Mouse (Mus musculus): ENCODE measurements at regions not wholly inside any gene's neighbourhood (a gene's known extent, or its start where the extent isn't known, plus 50 kb on each side); places are given as distances from the start of the nearest gene placed in this dataset.

DNA sequence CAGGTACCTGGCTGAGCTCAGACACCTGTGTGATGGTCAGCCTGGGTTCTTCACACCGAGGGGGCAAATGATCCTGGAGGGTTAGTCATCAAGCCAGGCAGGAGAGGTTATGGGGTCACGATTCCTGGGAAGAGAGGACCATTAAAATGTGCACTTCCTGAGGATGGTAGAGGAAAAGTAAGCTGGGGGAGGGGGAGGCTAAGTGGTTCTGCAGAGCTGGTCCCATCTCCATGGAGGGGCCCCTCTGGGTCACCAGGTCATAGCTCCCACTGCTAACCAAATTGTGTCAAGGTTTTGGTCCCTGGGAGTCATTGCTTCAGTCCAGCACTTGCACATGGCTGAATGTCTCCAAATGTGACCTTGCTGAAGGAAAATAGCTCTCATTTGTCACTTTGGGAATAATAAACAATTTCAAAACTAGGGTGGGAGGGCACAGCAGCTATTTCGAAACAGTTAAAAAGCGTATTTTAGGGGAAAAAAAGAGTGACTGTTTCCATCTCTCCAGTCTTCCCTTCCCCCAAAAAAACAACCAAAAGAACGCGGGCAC is 395.5 kb downstream of the Wdr11 start:
- Histone ChIP-seq H3K4me2 (no peak overlapping the region), H3K27ac (replicated peaks) (no peak overlapping the region), H3K27me3 (no peaks in the 10 kb centered on the region), H3K9me3 (replicated peaks) (no peaks in the 10 kb centered on the region), H3K4me1 (replicated peaks) (no peaks in the 10 kb centered on the region), H3K36me3 (replicated peaks) (no peaks in the 10 kb centered on the region), H3K9ac (no peak overlapping the region), H3K4me3 (replicated peaks) (no peak overlapping the region)
- WGBS (ENCODE audit: insufficient replicate concordance) = 50% methylated on average over 6 of the region's 6 CpGs
- ATAC-seq (ENCODE audit: insufficient read depth) = no peak

DNA sequence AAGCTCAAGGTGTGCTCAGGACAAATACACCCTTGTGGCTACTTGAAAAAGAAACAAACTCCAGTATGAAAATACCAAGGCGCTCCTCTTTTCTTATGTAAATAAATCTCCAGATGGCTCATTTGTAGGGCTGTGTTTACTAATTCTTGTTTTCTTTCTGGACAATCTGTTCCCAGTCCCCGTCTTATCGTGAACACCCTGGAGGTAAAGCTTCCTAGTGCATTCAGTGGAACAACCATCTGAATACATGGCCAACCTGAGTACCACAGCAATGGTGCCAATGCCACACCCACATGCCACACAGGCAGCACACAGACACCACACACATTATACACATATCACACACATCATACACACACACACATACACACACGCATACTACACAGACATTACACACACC is 396.1 kb downstream of the Wdr11 start:
- Histone ChIP-seq H3K36me3 (replicated peaks) (no peaks in the 10 kb centered on the region), H3K9ac (no peak overlapping the region), H3K4me1 (replicated peaks) (no peaks in the 10 kb centered on the region), H3K27ac (replicated peaks) (no peak overlapping the region), H3K9me3 (replicated peaks) (no peaks in the 10 kb centered on the region), H3K4me3 (replicated peaks) (no peak overlapping the region), H3K4me2 (no peak overlapping the region), H3K27me3 (no peaks in the 10 kb centered on the region)
- ATAC-seq (ENCODE audit: insufficient read depth) = no peak
- 70% methylated on average over 4 of the region's 4 CpGs for WGBS (ENCODE audit: insufficient replicate concordance)

DNA sequence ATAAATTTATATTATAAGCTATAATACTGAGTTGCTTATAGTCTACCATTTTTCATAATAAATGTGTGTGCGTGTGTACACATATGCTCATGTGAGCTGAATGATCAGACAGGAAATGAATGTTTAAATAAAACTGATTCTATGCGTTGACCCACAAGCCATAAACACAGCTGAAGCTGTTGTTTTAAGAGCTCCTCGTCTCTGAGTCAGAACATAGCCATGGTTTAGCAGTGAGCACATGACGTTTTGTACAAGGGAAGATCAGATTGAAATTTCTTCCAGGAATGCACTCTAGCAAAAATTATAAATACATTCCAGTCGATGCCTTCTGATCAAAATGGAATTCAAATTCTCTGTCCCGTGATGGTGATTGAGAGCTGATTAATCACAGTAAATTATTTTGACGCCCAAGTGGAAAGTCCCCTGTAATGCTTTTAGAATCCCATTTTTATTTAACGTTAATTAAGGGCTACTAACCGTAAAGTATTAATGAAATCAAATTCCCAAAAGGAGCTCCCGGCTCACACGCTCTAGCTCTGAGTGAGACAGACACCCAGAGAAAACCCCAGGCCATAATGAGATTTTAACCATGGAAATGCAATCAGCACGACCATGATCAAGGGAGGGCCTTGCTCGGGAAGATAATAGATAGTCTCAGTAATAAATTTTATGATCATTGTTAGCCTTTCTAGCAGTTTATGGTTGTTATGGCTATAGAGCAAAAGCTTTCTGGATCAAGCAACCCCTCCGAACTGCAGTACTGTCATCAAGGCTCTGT is 402.0 kb downstream of the Wdr11 start:
- H3K36me3 ChIP-seq (replicated peaks) = no peaks in the 10 kb centered on the region
- no peaks in the 10 kb centered on the region for H3K9me3 ChIP-seq (replicated peaks)
- WGBS (ENCODE audit: insufficient replicate concordance) = 62% methylated on average over 14 of the region's 14 CpGs
- no peak for ATAC-seq (ENCODE audit: insufficient read depth)
- H3K27me3 ChIP-seq = no peaks in the 10 kb centered on the region
- H3K4me2 ChIP-seq = no peak overlapping the region
- no peak overlapping the region for H3K4me3 ChIP-seq (replicated peaks)
- no peak overlapping the region for H3K27ac ChIP-seq (replicated peaks)
- no peak overlapping the region for H3K9ac ChIP-seq
- no peaks in the 10 kb centered on the region for H3K4me1 ChIP-seq (replicated peaks)

DNA sequence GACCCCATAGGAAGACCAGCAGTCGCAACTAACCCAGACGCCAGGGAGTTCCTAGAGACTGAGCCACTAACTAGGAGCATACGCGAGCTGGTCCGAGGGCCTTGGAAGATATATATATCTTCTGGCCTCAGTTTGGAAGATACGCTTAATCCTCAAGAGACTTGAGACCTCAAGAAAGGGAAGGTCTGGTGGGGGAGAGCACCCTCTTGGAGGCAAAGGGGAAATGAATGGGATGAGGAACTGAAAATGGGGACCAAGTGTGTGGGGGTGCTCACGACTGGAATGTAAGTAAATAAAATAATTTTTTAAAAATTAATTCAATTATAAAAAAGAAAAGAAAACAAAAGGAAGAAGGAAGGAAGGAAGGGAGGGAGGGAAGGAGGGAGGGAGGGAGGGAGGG is 403.9 kb downstream of the Wdr11 start:
- H3K27ac ChIP-seq (replicated peaks) = no peak overlapping the region
- 63% methylated on average over 7 of the region's 7 CpGs for WGBS (ENCODE audit: insufficient replicate concordance)

DNA sequence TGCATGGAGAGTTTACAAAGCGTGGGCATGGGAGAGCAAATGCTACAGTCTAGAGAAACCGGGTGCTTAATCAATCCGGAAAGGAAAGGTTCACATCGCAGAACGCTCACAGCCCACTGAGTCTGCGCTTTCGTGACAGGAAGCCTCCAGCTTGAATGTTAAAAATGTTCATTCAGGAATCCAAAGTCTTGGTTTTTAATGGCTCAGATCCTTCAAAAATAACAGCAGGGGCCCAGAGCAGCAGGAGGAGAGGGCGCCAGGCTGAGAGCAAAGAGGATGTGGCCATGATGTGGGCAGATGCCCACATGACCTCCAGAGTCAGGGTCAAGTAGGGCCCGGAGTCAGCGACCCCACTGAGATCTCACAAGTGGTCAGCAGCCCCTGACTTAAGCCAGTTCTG is 409.4 kb downstream of the Wdr11 start:
- Histone ChIP-seq H3K4me1 (replicated peaks) (no peaks in the 10 kb centered on the region), H3K9ac (no peak overlapping the region), H3K27ac (replicated peaks) (no peak overlapping the region), H3K36me3 (replicated peaks) (no peaks in the 10 kb centered on the region), H3K4me3 (replicated peaks) (no peak overlapping the region), H3K4me2 (no peak overlapping the region), H3K27me3 (no peaks in the 10 kb centered on the region), H3K9me3 (replicated peaks) (no peaks in the 10 kb centered on the region)
- no peak for ATAC-seq (ENCODE audit: insufficient read depth)
- 57% methylated on average over 10 of the region's 10 CpGs for WGBS (ENCODE audit: insufficient replicate concordance)

More for the DNA sequence above, 403.9 kb downstream of the Wdr11 start:
- Histone ChIP-seq H3K4me2 (no peak overlapping the region), H3K27me3 (no peaks in the 10 kb centered on the region), H3K36me3 (replicated peaks) (no peaks in the 10 kb centered on the region), H3K4me1 (replicated peaks) (no peaks in the 10 kb centered on the region), H3K4me3 (replicated peaks) (no peak overlapping the region), H3K9ac (no peak overlapping the region), H3K9me3 (replicated peaks) (no peaks in the 10 kb centered on the region)
- ATAC-seq (ENCODE audit: insufficient read depth) = no peak

DNA sequence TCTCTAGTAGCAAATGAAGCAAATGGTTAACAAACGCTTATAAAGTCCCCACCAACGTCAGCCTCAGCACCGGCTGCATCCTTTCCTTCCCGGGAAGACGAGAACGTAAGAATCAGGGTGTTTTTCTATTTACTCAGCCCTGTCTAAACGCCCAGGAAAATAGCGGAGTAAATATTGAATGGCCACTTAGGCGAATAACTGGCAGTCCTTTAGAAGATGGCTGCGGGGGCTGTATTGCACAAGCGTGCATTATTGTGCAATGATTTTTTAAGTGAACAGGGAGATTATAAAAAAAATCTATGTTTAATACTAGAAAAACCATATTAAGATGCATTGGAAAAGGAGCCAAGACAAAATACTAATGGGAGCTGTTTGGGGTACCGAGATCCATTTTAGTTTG is 410.3 kb downstream of the Wdr11 start:
- Histone ChIP-seq H3K9me3 (replicated peaks) (no peaks in the 10 kb centered on the region), H3K36me3 (replicated peaks) (no peaks in the 10 kb centered on the region), H3K4me3 (replicated peaks) (no peak overlapping the region), H3K27me3 (no peaks in the 10 kb centered on the region), H3K9ac (no peak overlapping the region), H3K4me2 (no peak overlapping the region; the same call in 1 of the 2 replicates), H3K4me1 (replicated peaks) (no peaks in the 10 kb centered on the region), H3K27ac (replicated peaks) (no peak overlapping the region)
- no peak for ATAC-seq (ENCODE audit: insufficient read depth)
- 62% methylated on average over 12 of the region's 12 CpGs for WGBS (ENCODE audit: insufficient replicate concordance)

DNA sequence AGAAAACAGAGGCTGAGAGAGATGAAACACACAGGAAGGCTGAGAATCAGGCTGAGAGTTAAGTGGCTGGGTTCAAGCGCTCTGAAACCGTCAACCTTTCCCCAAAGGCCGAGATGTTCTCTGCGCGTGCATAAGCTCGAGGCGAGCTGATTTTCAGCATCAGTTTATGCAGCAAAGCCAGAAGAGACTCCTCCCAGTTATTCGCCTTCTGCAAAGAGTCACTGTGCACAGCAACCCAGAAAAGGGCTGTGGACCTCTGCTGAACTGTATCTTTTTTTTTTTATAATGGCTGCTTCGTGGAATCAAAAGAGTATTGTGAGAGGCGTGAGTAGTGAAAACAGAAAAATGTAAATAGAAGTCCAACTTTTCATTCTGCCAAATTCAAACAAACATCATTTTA is 413.7 kb downstream of the Wdr11 start:
- H3K27ac ChIP-seq (replicated peaks) = no peak overlapping the region
- 65% methylated on average over 10 of the region's 10 CpGs for WGBS (ENCODE audit: insufficient replicate concordance)
- H3K27me3 ChIP-seq = no peaks in the 10 kb centered on the region
- H3K9ac ChIP-seq = no peak overlapping the region
- H3K4me2 ChIP-seq = no peak overlapping the region
- no peak overlapping the region for H3K4me3 ChIP-seq (replicated peaks)
- H3K4me1 ChIP-seq (replicated peaks) = no peaks in the 10 kb centered on the region
- ATAC-seq (ENCODE audit: insufficient read depth) = no peak
- no peaks in the 10 kb centered on the region for H3K9me3 ChIP-seq (replicated peaks)
- H3K36me3 ChIP-seq (replicated peaks) = no peaks in the 10 kb centered on the region

DNA sequence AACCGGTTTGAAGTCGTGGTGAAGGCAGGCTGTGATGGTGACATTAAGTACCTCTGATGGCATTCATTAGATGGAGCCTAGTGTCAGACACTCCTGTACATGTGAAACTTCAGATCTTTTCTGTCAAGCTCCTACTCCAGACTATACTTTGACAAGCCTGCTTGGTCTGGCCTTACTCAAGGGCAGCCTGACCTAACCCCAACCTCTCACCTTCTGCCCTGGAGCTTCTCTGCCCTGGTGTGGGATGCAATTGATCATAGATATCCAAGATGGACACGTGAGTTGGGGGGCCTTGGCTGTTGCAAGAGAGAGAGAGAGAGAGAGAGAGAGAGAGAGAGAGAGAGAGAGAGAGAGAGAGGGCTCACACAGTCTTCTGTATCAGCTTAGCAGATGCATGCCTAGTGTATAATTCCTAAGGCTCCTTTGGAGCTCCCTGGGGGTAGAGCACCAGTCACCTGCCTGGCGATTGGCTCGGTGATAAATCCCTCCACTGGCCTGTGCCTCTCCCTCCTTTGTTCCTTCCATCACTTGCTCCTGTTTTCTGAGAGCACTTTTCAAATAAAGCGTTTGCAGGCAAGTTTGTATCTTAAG is 416.4 kb downstream of the Wdr11 start:
- Histone ChIP-seq H3K4me1 (replicated peaks) (no peaks in the 10 kb centered on the region), H3K36me3 (replicated peaks) (no peaks in the 10 kb centered on the region), H3K4me2 (no peak overlapping the region), H3K9me3 (replicated peaks) (no peaks in the 10 kb centered on the region), H3K9ac (no peak overlapping the region), H3K27me3 (no peaks in the 10 kb centered on the region), H3K4me3 (replicated peaks) (no peak overlapping the region), H3K27ac (replicated peaks) (no peak overlapping the region)
- WGBS (ENCODE audit: insufficient replicate concordance) = 42% methylated on average over 6 of the region's 6 CpGs
- ATAC-seq (ENCODE audit: insufficient read depth) = no peak

DNA sequence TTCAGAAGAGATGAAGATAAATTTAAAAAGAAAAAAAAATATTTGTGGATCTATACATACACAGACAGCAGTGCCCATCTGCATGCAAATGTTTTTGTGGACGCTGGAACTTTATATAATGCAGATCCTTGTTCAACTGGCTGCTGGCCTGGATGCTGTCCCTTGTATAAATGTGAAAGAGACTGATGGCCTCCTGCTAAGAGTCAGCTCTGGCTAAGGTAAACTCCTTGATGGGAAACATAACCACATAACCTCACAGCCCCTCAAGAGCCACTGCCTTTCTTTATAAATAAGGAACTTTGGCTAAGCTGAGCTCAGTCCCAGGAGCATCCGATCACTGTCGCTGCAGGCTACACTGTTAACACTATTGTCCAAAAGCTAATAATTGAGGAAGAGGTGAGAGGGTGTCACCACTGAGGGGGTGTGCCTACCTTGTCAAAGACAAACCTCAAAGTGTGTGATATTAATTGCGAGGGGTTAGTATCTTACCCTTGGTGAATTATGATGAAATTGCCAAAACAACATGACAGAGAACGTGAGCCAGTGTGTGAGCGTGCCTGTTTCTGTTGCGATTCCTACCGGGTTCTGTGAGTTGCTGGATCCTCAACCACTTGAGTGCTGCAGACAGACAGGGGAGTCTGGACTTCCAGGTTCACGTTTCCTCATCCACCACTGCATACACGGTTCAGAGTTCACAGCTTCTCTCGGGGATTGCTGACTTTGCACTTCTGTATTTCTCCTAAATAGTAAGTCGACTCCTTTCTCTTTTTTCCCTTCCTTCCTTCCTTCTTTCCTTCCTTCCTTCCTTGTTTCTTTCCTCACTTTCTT is 417.1 kb downstream of the Wdr11 start:
- no peak for ATAC-seq (ENCODE audit: insufficient read depth)
- Histone ChIP-seq H3K9ac (no peak overlapping the region), H3K4me1 (replicated peaks) (no peaks in the 10 kb centered on the region), H3K4me2 (no peak overlapping the region), H3K27me3 (no peaks in the 10 kb centered on the region), H3K36me3 (replicated peaks) (no peaks in the 10 kb centered on the region), H3K4me3 (replicated peaks) (no peak overlapping the region), H3K9me3 (replicated peaks) (no peaks in the 10 kb centered on the region), H3K27ac (replicated peaks) (no peak overlapping the region)
- WGBS (ENCODE audit: insufficient replicate concordance) = 42% methylated on average over 12 of the region's 12 CpGs

DNA sequence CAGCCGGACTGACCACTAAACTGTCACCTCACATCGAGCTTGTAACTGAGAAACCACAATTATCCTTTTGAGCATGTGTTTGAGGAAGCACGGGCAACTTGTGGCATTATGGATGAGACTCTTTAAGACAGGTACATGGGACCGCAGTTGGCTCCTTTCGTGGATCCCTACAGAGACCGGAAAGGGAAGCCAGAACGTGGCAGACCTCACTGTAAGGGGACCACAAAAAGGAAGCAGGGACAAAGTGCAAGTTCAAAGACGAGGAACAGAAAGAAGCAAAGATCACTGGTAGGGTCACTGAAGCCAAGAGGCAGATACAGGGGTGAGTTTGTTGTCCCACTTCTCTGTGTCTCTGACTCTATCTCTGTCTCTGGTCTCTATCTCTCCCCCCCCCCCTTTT is 420.4 kb downstream of the Wdr11 start:
- Histone ChIP-seq H3K9ac (no peak overlapping the region), H3K27me3 (no peaks in the 10 kb centered on the region), H3K27ac (replicated peaks) (no peak overlapping the region), H3K36me3 (replicated peaks) (no peaks in the 10 kb centered on the region), H3K4me2 (no peak overlapping the region), H3K4me3 (replicated peaks) (no peak overlapping the region), H3K4me1 (replicated peaks) (no peaks in the 10 kb centered on the region), H3K9me3 (replicated peaks) (no peaks in the 10 kb centered on the region)
- ATAC-seq (ENCODE audit: insufficient read depth) = no peak
- WGBS (ENCODE audit: insufficient replicate concordance) = 16% methylated on average over 8 of the region's 8 CpGs

DNA sequence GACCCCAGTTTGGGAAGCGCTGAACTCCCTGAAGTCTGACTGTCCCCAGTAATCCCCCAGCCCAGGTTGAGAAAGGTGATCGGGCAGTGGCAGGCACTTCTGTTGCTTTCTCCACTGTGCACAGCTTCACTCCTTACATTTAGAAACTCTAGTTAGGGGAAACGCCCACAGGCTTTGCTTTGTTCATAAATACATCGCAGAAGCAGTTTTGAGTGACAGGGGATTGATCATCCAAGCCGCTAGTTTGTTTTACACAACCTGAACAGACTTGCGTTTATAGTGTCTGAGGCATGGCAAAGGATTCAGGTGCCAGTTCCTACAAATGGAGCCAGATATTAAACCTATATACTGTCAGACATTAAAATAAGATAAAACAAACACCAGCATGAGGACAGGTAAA is 421.4 kb downstream of the Wdr11 start:
- H3K9me3 ChIP-seq (replicated peaks) = no peaks in the 10 kb centered on the region
- no peaks in the 10 kb centered on the region for H3K4me1 ChIP-seq (replicated peaks)
- no peak overlapping the region for H3K4me3 ChIP-seq (replicated peaks)
- 66% methylated on average over 6 of the region's 6 CpGs for WGBS (ENCODE audit: insufficient replicate concordance)
- no peak overlapping the region for H3K27ac ChIP-seq (replicated peaks)
- no peak for ATAC-seq (ENCODE audit: insufficient read depth)
- no peak overlapping the region for H3K9ac ChIP-seq
- H3K27me3 ChIP-seq = no peaks in the 10 kb centered on the region
- no peak overlapping the region for H3K4me2 ChIP-seq
- H3K36me3 ChIP-seq (replicated peaks) = no peaks in the 10 kb centered on the region
